Mouse (Mus musculus): ENCODE results near the gene 1700023F06Rik. TPM values are rescaled to one million over a fixed set of nuclear protein-coding genes. Genes with fewer than 3 reads are reported as not detected.
A peak's percentile ranks its signal among the peaks of the same experiment; 100 is the strongest.

Gene 1700023F06Rik
- polyA plus RNA-seq, 1 experiment = 9.4 TPM

DNA sequence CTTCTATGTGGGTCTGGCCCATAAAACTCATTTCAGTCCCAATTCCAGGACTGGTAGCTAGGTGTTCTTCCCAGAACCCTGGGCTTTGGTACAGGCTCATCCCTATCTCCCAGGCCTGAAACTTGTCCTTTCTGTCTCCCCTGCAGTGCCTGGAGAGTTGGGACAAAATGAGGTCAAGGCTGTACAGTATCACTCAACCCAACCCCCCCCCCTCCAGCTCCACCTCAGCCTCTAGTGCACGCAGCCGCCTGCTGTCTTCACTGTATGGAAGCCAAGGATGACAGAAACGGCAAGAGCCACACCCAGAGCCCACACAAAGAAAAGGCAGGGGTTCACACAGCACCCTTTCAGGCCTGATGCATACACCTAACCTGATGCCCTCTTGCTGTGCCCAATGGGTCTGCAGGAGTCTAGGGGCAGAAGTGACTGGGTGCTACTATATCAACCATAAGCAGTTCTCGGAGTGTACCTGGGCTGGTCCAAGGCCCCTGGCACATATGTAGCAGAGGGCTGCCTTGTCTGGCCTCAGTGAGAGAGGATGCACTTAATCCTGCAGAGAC lies 38.5 kb upstream of the 1700023F06Rik start:
- Histone ChIP-seq H3K4me1 (ENCODE audit: control insufficient read depth, insufficient read depth, low read length) (peaks cover 34% of the 10 kb centered on the region), H3K4me3 (replicated peaks; ENCODE audit: insufficient read depth, low read depth, low read length) (no peak overlapping the region), H3K27ac (ENCODE audit: insufficient read depth, low read length) (peak overlapping the region; percentile 36; the same call in 1 of the 2 replicates), H3K27me3 (ENCODE audit: control insufficient read depth, insufficient read depth, low read length) (no peaks in the 10 kb centered on the region)
- 22% methylated on average over 4 of the region's 4 CpGs for WGBS
- no peak for DNase-seq
- TF ChIP-seq CTCF (IDR thresholded peaks at IDR 0.05; ENCODE audit: borderline replicate concordance, insufficient read depth, low read depth, low read length) (no peak), POLR2A (IDR thresholded peaks at IDR 0.05; ENCODE audit: borderline replicate concordance, insufficient read depth, low read length) (no peak)

DNA sequence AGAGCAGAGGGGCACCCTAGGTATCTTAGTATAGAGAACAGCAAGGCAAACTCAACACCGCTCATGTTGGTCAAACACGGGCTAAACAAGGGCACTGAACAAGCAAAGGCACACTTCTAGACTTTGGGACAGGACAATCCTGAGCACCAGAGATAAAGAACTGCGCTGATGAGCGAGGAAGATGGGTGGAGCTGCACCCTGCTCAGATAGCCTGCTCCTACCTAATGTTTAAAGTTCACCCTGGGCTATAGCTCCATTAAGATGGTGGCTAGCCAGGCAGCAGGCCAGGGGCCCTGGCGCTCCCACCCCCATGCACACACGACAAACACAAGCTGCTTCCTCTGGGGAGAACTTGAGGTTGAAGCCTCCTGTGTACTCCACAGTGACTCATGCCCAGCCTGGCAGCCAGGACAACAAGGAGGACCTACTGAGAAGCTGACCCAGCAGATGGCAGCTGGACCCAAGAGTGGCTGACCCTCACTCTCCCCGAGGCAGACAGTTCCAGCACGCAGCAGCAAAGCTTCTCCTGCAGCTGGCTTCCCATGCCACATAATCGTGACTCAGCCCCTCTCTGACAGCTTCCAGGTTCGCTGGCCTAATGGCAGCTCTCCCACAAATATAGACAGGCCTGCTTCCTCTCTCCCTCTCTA lies 37.8 kb upstream of the 1700023F06Rik start:
- WGBS = 51% methylated on average over 10 of the region's 10 CpGs

DNA sequence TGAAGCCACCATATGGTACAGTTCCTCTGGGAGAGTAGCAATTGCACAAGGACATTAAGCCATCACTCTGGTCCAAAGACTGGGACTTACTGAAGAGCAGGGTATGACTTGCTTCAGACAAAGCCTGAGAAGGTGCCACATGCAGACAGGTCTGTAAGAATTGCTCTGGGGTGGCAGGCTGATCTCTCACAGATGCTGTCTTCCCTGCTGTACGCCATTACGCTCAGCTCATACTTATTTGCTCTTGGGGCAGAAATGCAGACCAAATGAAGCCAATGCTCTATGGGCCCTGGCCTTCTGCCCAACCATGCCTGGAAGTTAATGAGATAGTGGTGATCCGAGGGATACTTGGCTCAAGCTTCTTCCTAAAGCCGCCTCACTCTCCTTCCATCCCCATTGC lies 36.5 kb upstream of the 1700023F06Rik start:
- no peak overlapping the region for H3K4me3 ChIP-seq (replicated peaks; ENCODE audit: insufficient read depth, low read depth, low read length)
- no peak overlapping the region for H3K27ac ChIP-seq (ENCODE audit: insufficient read depth, low read length)
- DNase-seq = peak; percentile 59 to 68
- H3K4me1 ChIP-seq (ENCODE audit: control insufficient read depth, insufficient read depth, low read length) = peaks cover 41% of the 10 kb centered on the region
- 13% methylated on average over 4 of the region's 4 CpGs for WGBS
- no peaks in the 10 kb centered on the region for H3K27me3 ChIP-seq (ENCODE audit: control insufficient read depth, insufficient read depth, low read length)
- no peak for TF ChIP-seq POLR2A (IDR thresholded peaks at IDR 0.05; ENCODE audit: borderline replicate concordance, insufficient read depth, low read length)
- TF ChIP-seq CTCF (IDR thresholded peaks at IDR 0.05; ENCODE audit: borderline replicate concordance, insufficient read depth, low read depth, low read length) = no peak

More for the DNA sequence above, 37.8 kb upstream of the 1700023F06Rik start:
- Histone ChIP-seq H3K27ac (ENCODE audit: insufficient read depth, low read length) (peak overlapping the region; percentile 36; the same call in 1 of the 2 replicates), H3K4me1 (ENCODE audit: control insufficient read depth, insufficient read depth, low read length) (peaks cover 35% of the 10 kb centered on the region), H3K27me3 (ENCODE audit: control insufficient read depth, insufficient read depth, low read length) (no peaks in the 10 kb centered on the region), H3K4me3 (replicated peaks; ENCODE audit: insufficient read depth, low read depth, low read length) (no peak overlapping the region)
- DNase-seq = peak; percentile 56 to 58
- TF ChIP-seq POLR2A (IDR thresholded peaks at IDR 0.05; ENCODE audit: borderline replicate concordance, insufficient read depth, low read length) (no peak), CTCF (IDR thresholded peaks at IDR 0.05; ENCODE audit: borderline replicate concordance, insufficient read depth, low read depth, low read length) (no peak)

DNA sequence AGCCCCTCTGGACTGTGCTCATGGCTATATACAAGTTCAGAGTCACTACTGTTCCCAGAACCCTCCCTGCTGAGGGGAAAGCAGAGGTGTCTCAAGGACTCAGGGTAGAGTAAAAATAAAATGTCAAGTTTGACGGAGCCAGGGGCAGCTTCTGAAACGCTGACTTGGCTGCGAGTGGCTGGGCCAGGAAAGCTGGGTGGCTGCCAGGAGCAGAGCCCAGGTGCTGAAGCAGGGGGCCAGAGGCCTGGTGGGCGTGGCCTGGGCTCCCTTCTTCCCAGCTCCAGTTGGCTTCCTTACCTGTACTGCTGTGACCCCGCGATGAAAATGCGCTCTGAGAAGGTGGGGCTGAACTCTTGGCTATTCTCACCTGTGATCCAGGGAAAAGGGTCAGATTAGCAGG lies 32.4 kb upstream of the 1700023F06Rik start:
- H3K27ac ChIP-seq (ENCODE audit: insufficient read depth, low read length) = no peak overlapping the region
- no peak overlapping the region for H3K4me3 ChIP-seq (replicated peaks; ENCODE audit: insufficient read depth, low read depth, low read length)
- 22% methylated on average over 7 of the region's 7 CpGs for WGBS
- peaks cover 21% of the 10 kb centered on the region for H3K4me1 ChIP-seq (ENCODE audit: control insufficient read depth, insufficient read depth, low read length)
- DNase-seq = no peak
- TF ChIP-seq CTCF (IDR thresholded peaks at IDR 0.05; ENCODE audit: borderline replicate concordance, insufficient read depth, low read depth, low read length) (no peak), POLR2A (IDR thresholded peaks at IDR 0.05; ENCODE audit: borderline replicate concordance, insufficient read depth, low read length) (no peak)
- no peaks in the 10 kb centered on the region for H3K27me3 ChIP-seq (ENCODE audit: control insufficient read depth, insufficient read depth, low read length)

DNA sequence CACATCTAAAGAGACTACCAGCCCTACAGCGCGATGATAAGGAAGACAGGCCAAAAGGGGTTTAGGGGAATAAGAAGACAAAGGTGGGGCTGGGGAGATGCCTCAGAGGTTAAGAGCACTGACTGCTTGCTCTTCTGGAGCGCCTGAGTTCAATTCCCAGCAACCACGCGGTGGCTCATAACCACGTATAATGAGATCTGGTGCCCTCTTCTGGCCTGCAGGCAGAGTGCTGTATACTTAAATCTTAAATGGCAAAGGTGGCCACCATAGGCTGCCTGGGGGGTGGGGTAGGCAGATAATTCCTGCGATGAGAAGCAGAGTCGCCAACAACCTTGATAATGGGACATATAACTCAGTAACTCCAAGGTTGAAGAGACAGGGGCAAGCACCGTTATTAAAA lies 29.4 kb upstream of the 1700023F06Rik start:
- H3K4me1 ChIP-seq (ENCODE audit: control insufficient read depth, insufficient read depth, low read length) = peaks cover 25% of the 10 kb centered on the region
- no peak overlapping the region for H3K27ac ChIP-seq (ENCODE audit: insufficient read depth, low read length)
- DNase-seq = no peak
- TF ChIP-seq POLR2A (IDR thresholded peaks at IDR 0.05; ENCODE audit: borderline replicate concordance, insufficient read depth, low read length) (no peak), CTCF (IDR thresholded peaks at IDR 0.05; ENCODE audit: borderline replicate concordance, insufficient read depth, low read depth, low read length) (no peak)
- no peak overlapping the region for H3K4me3 ChIP-seq (replicated peaks; ENCODE audit: insufficient read depth, low read depth, low read length)
- 88% methylated on average over 9 of the region's 9 CpGs for WGBS
- H3K27me3 ChIP-seq (ENCODE audit: control insufficient read depth, insufficient read depth, low read length) = no peaks in the 10 kb centered on the region

DNA sequence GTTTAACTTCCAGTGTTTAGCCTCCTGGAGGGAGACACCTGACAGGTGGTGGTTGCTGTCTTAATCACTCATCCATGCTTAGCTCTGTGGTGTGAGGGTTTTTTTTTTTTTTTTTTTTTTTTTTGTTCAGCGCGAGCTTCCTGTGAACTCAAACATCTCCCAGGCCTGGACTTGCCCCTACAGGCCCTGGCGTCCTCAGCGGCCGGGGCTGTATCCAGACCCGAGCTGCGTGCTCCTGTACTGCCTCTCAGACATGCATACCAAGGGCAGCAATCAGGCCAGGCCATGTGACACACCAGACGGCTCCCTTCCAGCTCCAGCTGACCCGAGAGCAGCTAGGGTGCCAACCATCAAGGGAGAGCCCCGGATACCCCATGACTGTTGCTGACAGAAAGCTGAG lies 28.5 kb upstream of the 1700023F06Rik start:
- TF ChIP-seq CTCF (IDR thresholded peaks at IDR 0.05; ENCODE audit: borderline replicate concordance, insufficient read depth, low read depth, low read length) = no peak
- TF ChIP-seq POLR2A (IDR thresholded peaks at IDR 0.05; ENCODE audit: borderline replicate concordance, insufficient read depth, low read length) = no peak
- 49% methylated on average over 10 of the region's 10 CpGs for WGBS
- Histone ChIP-seq H3K4me3 (replicated peaks; ENCODE audit: insufficient read depth, low read depth, low read length) (no peak overlapping the region), H3K27ac (ENCODE audit: insufficient read depth, low read length) (no peak overlapping the region), H3K4me1 (ENCODE audit: control insufficient read depth, insufficient read depth, low read length) (peaks cover 25% of the 10 kb centered on the region), H3K27me3 (ENCODE audit: control insufficient read depth, insufficient read depth, low read length) (no peaks in the 10 kb centered on the region)
- DNase-seq = no peak

DNA sequence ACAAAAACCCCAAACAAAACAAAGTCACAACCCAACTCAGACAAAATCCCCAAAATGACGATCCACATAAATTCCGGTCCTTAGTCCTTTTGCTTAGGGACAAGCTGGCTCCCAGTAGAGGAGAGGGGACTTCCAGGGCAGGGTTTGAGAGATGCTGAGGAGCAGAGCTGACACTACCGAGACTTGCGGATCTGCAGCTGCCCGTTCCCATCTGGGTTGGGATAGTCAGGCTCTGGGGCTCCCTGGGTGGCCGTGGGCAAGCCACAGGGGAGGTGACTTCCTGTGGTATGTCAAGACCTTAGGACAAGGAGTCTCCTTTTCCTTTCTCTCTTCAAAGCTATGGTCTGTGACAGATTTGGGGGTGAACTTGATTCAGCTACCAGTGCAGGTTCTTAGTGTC lies 28.1 kb upstream of the 1700023F06Rik start:
- WGBS = 77% methylated on average over 6 of the region's 6 CpGs

DNA sequence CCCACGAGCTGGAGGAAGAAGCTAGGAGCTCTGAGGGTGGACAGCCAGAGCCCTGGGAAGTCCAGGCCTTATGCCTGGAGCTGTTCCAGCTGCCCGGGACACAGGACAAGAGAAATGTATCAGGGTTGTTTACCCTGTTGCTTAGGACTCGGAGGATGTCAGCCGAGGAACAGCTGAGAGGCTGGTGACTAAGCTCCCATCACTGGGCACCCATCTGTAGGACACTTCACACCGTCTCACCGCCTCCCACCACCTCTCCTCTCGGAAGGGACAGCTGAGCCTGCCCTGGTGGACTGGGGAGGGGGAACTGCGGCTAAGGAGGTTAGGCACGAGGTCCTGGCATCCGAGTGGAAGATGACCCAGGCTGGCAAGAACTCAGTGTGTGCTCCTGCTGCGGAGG lies 27.3 kb upstream of the 1700023F06Rik start:
- H3K4me3 ChIP-seq (replicated peaks; ENCODE audit: insufficient read depth, low read depth, low read length) = no peak overlapping the region
- WGBS = 38% methylated on average over 11 of the region's 11 CpGs
- peaks cover 20% of the 10 kb centered on the region for H3K4me1 ChIP-seq (ENCODE audit: control insufficient read depth, insufficient read depth, low read length)
- TF ChIP-seq POLR2A (IDR thresholded peaks at IDR 0.05; ENCODE audit: borderline replicate concordance, insufficient read depth, low read length) = no peak
- TF ChIP-seq CTCF (IDR thresholded peaks at IDR 0.05; ENCODE audit: borderline replicate concordance, insufficient read depth, low read depth, low read length) = no peak
- DNase-seq = peak in 1 of 2 experiments; percentile 28
- no peak overlapping the region for H3K27ac ChIP-seq (ENCODE audit: insufficient read depth, low read length)
- no peaks in the 10 kb centered on the region for H3K27me3 ChIP-seq (ENCODE audit: control insufficient read depth, insufficient read depth, low read length)

More for the DNA sequence above, 28.1 kb upstream of the 1700023F06Rik start:
- Histone ChIP-seq H3K27me3 (ENCODE audit: control insufficient read depth, insufficient read depth, low read length) (no peaks in the 10 kb centered on the region), H3K4me3 (replicated peaks; ENCODE audit: insufficient read depth, low read depth, low read length) (no peak overlapping the region), H3K27ac (ENCODE audit: insufficient read depth, low read length) (no peak overlapping the region), H3K4me1 (ENCODE audit: control insufficient read depth, insufficient read depth, low read length) (peaks cover 25% of the 10 kb centered on the region)
- no peak for DNase-seq
- no peak for TF ChIP-seq CTCF (IDR thresholded peaks at IDR 0.05; ENCODE audit: borderline replicate concordance, insufficient read depth, low read depth, low read length)
- no peak for TF ChIP-seq POLR2A (IDR thresholded peaks at IDR 0.05; ENCODE audit: borderline replicate concordance, insufficient read depth, low read length)
